Mouse (Mus musculus): ENCODE results near the gene Platr25. TPM values are rescaled to one million over a fixed set of nuclear protein-coding genes. Genes with fewer than 3 reads are reported as not detected.
A peak's percentile ranks its signal among the peaks of the same experiment; 100 is the strongest.
"Not testable (repeated sequence)": the region's sequence is repeated elsewhere in the genome, so short reads cannot be mapped to it uniquely, and the experiment has no call there.

The Platr25 gene
- 32.5 and 37.1 TPM in 2 replicates for polyA plus RNA-seq (2015; fragmentation: Nextera tagmentation; extraction: Ambion mirVana)

GRCm38 (mm10) chr13:62760432-62761415, at the start of gene Platr25:
Gene Platr25 (minus strand): TSS chr13:62760709.
- H3K36me3 ChIP-seq (ENCODE audit: poor library complexity, severe bottlenecking); H3K9me3 ChIP-seq (replicated peaks); H3K27me3 ChIP-seq; H3K27ac ChIP-seq; H3K4me1 ChIP-seq: not testable (repeated sequence)
- Histone ChIP-seq H3K4me2 (peak within 1 kb of the TSS; percentile 59), H3K9ac (peak within 1 kb of the TSS; percentile 65), H3K4me3 (peak within 1 kb of the TSS; percentile 48)
- ATAC-seq: peak; percentile 97
- WGBS: 10% methylated on average over 20 of the region's 20 CpGs

- not testable (repeated sequence) for H3K27me3 ChIP-seq; H3K4me2 ChIP-seq; H3K4me3 ChIP-seq; ATAC-seq; H3K9me3 ChIP-seq (replicated peaks); H3K27ac ChIP-seq; H3K4me1 ChIP-seq; H3K9ac ChIP-seq; H3K36me3 ChIP-seq (ENCODE audit: poor library complexity, severe bottlenecking)
- WGBS: 92% methylated on average over 6 of the region's 6 CpGs
Observed at GRCm38 (mm10) chr13:62807981-62808380, 47.5 kb upstream of the Platr25 start.

- not testable (repeated sequence) for H3K27ac ChIP-seq; H3K4me1 ChIP-seq; H3K27me3 ChIP-seq; H3K36me3 ChIP-seq (ENCODE audit: poor library complexity, severe bottlenecking)
- ATAC-seq: peak; percentile 31; the same call in 1 of the 2 replicates
- H3K9me3 ChIP-seq (replicated peaks): peaks cover 10% of the 10 kb centered on the region; the same call in 1 of the 2 replicates
- peak overlapping the region; percentile 68 for H3K4me2 ChIP-seq
- H3K9ac ChIP-seq: 0 out of 2 replicates have a peak overlapping the region, but pooled peaks have one; percentile 52
- peak overlapping the region; percentile 54 for H3K4me3 ChIP-seq
- 47% methylated on average over 2 of the region's 2 CpGs for whole genome bisulfite sequencing
Observed at GRCm38 (mm10) chr13:62786135-62786493, 25.6 kb upstream of the Platr25 start.

GRCm38 (mm10) chr13:62785199-62786134, 25.0 kb upstream of the Platr25 start, which contains the start of gene Gm5141:
Gene Gm5141 (minus strand): TSS chr13:62785808.
- peaks cover 13% of the 10 kb centered on the region; the same call in 1 of the 2 replicates for H3K9me3 ChIP-seq (replicated peaks)
- H3K9ac ChIP-seq: peak within 1 kb of the TSS; percentile 70
- not testable (repeated sequence) for H3K27me3 ChIP-seq, H3K27ac ChIP-seq, H3K4me1 ChIP-seq
- WGBS: 6% methylated on average over 23 of the region's 23 CpGs
- peak within 1 kb of the TSS; percentile 68 for H3K4me2 ChIP-seq
- H3K4me3 ChIP-seq: peak within 1 kb of the TSS; percentile 54
- ATAC-seq: peak; percentile 100
- H3K36me3 ChIP-seq (ENCODE audit: poor library complexity, severe bottlenecking): peaks cover 13% of the 10 kb centered on the region

- H3K27me3 ChIP-seq; H3K4me3 ChIP-seq; H3K9ac ChIP-seq; H3K9me3 ChIP-seq (replicated peaks); H3K4me2 ChIP-seq; H3K27ac ChIP-seq; H3K4me1 ChIP-seq; H3K36me3 ChIP-seq (ENCODE audit: poor library complexity, severe bottlenecking); ATAC-seq: not testable (repeated sequence)
- 72% methylated on average over 2 of the region's 2 CpGs for WGBS
Observed at GRCm38 (mm10) chr13:62763806-62764205, 3.3 kb upstream of the Platr25 start.

- 97% methylated on average over 2 of the region's 2 CpGs for WGBS
- Histone ChIP-seq H3K4me3 (no peak overlapping the region), H3K27me3 (no peaks in the 10 kb centered on the region), H3K36me3 (ENCODE audit: poor library complexity, severe bottlenecking) (no peaks in the 10 kb centered on the region), H3K4me1 (no peaks in the 10 kb centered on the region), H3K9ac (no peak overlapping the region), H3K27ac (no peak overlapping the region), H3K9me3 (replicated peaks) (no peaks in the 10 kb centered on the region), H3K4me2 (no peak overlapping the region)
- ATAC-seq: no peak
Observed at GRCm38 (mm10) chr13:62733322-62733721, 27.2 kb downstream of the Platr25 start.

GRCm38 (mm10) chr13:62712611-62713010, 47.9 kb downstream of the Platr25 start:
- not testable (repeated sequence) for H3K4me1 ChIP-seq; H3K9ac ChIP-seq; H3K27me3 ChIP-seq; H3K36me3 ChIP-seq (ENCODE audit: poor library complexity, severe bottlenecking); H3K27ac ChIP-seq; H3K9me3 ChIP-seq (replicated peaks); H3K4me2 ChIP-seq; ATAC-seq; H3K4me3 ChIP-seq
- WGBS: 90% methylated on average over 8 of the region's 8 CpGs

- H3K9ac ChIP-seq: peak overlapping the region; percentile 55; the same call in 1 of the 2 replicates
- 11% methylated on average over 4 of the region's 4 CpGs for WGBS
- H3K4me3 ChIP-seq: peak overlapping the region; percentile 48
- H3K9me3 ChIP-seq (replicated peaks); H3K27ac ChIP-seq; H3K4me1 ChIP-seq; H3K36me3 ChIP-seq (ENCODE audit: poor library complexity, severe bottlenecking); H3K27me3 ChIP-seq: not testable (repeated sequence)
- peak overlapping the region; percentile 51 for H3K4me2 ChIP-seq
- peak; percentile 40; the same call in 1 of the 2 replicates for ATAC-seq
Observed at GRCm38 (mm10) chr13:62685287-62685648, 75.2 kb downstream of the Platr25 start.

GRCm38 (mm10) chr13:62684608-62685286, 75.8 kb downstream of the Platr25 start:
- H3K4me3 ChIP-seq: peak overlapping the region; percentile 48
- H3K9ac ChIP-seq: peak overlapping the region; percentile 71
- peak; percentile 100 for ATAC-seq
- under 1% methylated on average over 17 of the region's 20 CpGs for whole genome bisulfite sequencing
- peaks cover 14% of the 10 kb centered on the region; the same call in 1 of the 2 replicates for H3K36me3 ChIP-seq (ENCODE audit: poor library complexity, severe bottlenecking)
- H3K4me1 ChIP-seq, H3K27me3 ChIP-seq: not testable (repeated sequence)
- peaks cover 13% of the 10 kb centered on the region; the same call in 1 of the 2 replicates for H3K9me3 ChIP-seq (replicated peaks)
- peak overlapping the region; percentile 36; the same call in 1 of the 2 replicates for H3K27ac ChIP-seq
- peak overlapping the region; percentile 58 for H3K4me2 ChIP-seq

GRCm38 (mm10) chr13:62653369-62653743, 107.2 kb downstream of the Platr25 start:
- no peaks in the 10 kb centered on the region for H3K27me3 ChIP-seq
- H3K4me2 ChIP-seq: peak overlapping the region; percentile 57
- no peak overlapping the region for H3K27ac ChIP-seq
- 21% methylated on average over 8 of the region's 8 CpGs for WGBS
- peak overlapping the region; percentile 54 for H3K4me3 ChIP-seq
- peak; percentile 93 for ATAC-seq
- H3K36me3 ChIP-seq (ENCODE audit: poor library complexity, severe bottlenecking): no peaks in the 10 kb centered on the region
- peak overlapping the region; percentile 67; the same call in 1 of the 2 replicates for H3K9ac ChIP-seq
- H3K4me1 ChIP-seq: no peaks in the 10 kb centered on the region
- H3K9me3 ChIP-seq (replicated peaks): peaks cover 8% of the 10 kb centered on the region; the same call in 1 of the 2 replicates

- not testable (repeated sequence) for H3K36me3 ChIP-seq (ENCODE audit: poor library complexity, severe bottlenecking); H3K4me1 ChIP-seq; H3K27me3 ChIP-seq; H3K27ac ChIP-seq
- under 1% methylated on average over 16 of the region's 16 CpGs for WGBS
- peak; percentile 100 for ATAC-seq
- Histone ChIP-seq H3K9ac (peak overlapping the region; percentile 67), H3K4me2 (peak overlapping the region; percentile 57), H3K4me3 (peak overlapping the region; percentile 54), H3K9me3 (replicated peaks) (peaks cover 14% of the 10 kb centered on the region; the same call in 1 of the 2 replicates)
Observed at GRCm38 (mm10) chr13:62652681-62653368, 107.7 kb downstream of the Platr25 start.

Measured in forebrain, embryonic 13.5 days (tissue).